Mouse (Mus musculus) limb, embryonic 12.5 days (tissue): ENCODE data around the gene Tmem30a. TPM values are rescaled to one million over a fixed set of nuclear protein-coding genes. Genes with fewer than 3 reads are reported as not detected.

Experiments
- ATAC-seq: fragments of 200-750 bp; cut with Nextera tagmentation; 2 replicates; pipeline ENCODE4 v1.8.0; 2017; ENCODE audit warnings: low read depth, moderate TSS enrichment; ENCODE audit not compliant: insufficient number of reproducible peaks, insufficient read depth, low FRiP score, low TSS enrichment
- H3K27ac ChIP-seq: fragments of 300-500 bp; sonication (generic); 2 replicates; pipeline ENCODE4 v1.5.1; 2016; ENCODE audit warnings: mild to moderate bottlenecking, moderate library complexity
- H3K27me3 ChIP-seq: fragments of 300-500 bp; sonication (generic); 2 replicates; pipeline ENCODE4 v1.6.1; 2016; ENCODE audit warnings: mild to moderate bottlenecking, moderate library complexity
- H3K36me3 ChIP-seq: fragments of 300-500 bp; sonication (generic); 2 replicates; pipeline ENCODE4 v1.6.1; 2016; ENCODE audit warnings: mild to moderate bottlenecking, moderate library complexity
- H3K4me1 ChIP-seq: fragments of 300-500 bp; sonication (generic); replicated peaks from 2 replicates; pipeline ENCODE4 v1.6.1; 2016
- H3K4me2 ChIP-seq: fragments of 300-500 bp; sonication (generic); 2 replicates; pipeline ENCODE4 v1.6.1; 2016; ENCODE audit warnings: mild to moderate bottlenecking, moderate library complexity
- H3K4me3 ChIP-seq: fragments of 300-500 bp; sonication (generic); replicated peaks from 2 replicates; pipeline ENCODE4 v1.5.1; 2016; ENCODE audit warnings: mild to moderate bottlenecking
- H3K9ac ChIP-seq: fragments of 300-500 bp; sonication (generic); replicated peaks from 2 replicates; pipeline ENCODE4 v1.6.1; 2016; ENCODE audit warnings: mild to moderate bottlenecking, moderate library complexity
- H3K9me3 ChIP-seq: fragments of 300-500 bp; sonication (generic); 2 replicates; pipeline ENCODE4 v1.6.1; 2016; ENCODE audit warnings: mild to moderate bottlenecking, moderate library complexity
- WGBS: fragments of 180-500 bp; shearing (Covaris S2); methylation state at CpG from one replicate; pipeline ENCODE4 v1.1.7; 2016; 5-methylcytosine and 5-hydroxymethylcytosine counted together
- polyA plus RNA-seq: library from polyadenylated mRNA; unstranded; fragments of >200 nt; fragmentation: Nextera tagmentation; extraction: Ambion mirVana; gene quantifications from 2 replicates; pipeline ENCODE4 v1.2.1, GENCODE M21; 2016

Gene Tmem30a
- polyA plus RNA-seq, 1 experiment from 2014 or later = 46.9 TPM

- Histone ChIP-seq H3K4me2 (no peak overlapping the region), H3K27me3 (no peaks in the 10 kb centered on the region), H3K9ac (no peak overlapping the region), H3K27ac (no peak overlapping the region), H3K4me3 (no peak overlapping the region), H3K4me1 (no peaks in the 10 kb centered on the region), H3K9me3 (no peaks in the 10 kb centered on the region), H3K36me3 (no peaks in the 10 kb centered on the region)
- ATAC-seq = no peak
- 71% methylated on average over 4 of the region's 4 CpGs for WGBS
Measured at GRCm38 (mm10) chr9:79745036-79745435, 48.3 kb downstream of the Tmem30a start.

- no peak overlapping the region for H3K27ac ChIP-seq
- no peaks in the 10 kb centered on the region for H3K27me3 ChIP-seq
- 81% methylated on average over 6 of the region's 6 CpGs for WGBS
- H3K4me2 ChIP-seq = no peak overlapping the region
- no peak for ATAC-seq
- H3K36me3 ChIP-seq = no peaks in the 10 kb centered on the region
- no peak overlapping the region for H3K9ac ChIP-seq
- H3K4me1 ChIP-seq = no peaks in the 10 kb centered on the region
- H3K4me3 ChIP-seq = no peak overlapping the region
- no peaks in the 10 kb centered on the region for H3K9me3 ChIP-seq
Measured at GRCm38 (mm10) chr9:79735608-79736007, 57.7 kb downstream of the Tmem30a start.

GRCm38 (mm10) chr9:79730301-79730700 is 63.0 kb downstream of the Tmem30a start:
- Histone ChIP-seq H3K27me3 (no peaks in the 10 kb centered on the region), H3K4me1 (no peaks in the 10 kb centered on the region), H3K9me3 (no peaks in the 10 kb centered on the region), H3K4me2 (no peak overlapping the region), H3K36me3 (no peaks in the 10 kb centered on the region), H3K4me3 (no peak overlapping the region), H3K27ac (no peak overlapping the region), H3K9ac (no peak overlapping the region)
- WGBS = 79% methylated on average over 5 of the region's 5 CpGs
- ATAC-seq = no peak

DNA sequence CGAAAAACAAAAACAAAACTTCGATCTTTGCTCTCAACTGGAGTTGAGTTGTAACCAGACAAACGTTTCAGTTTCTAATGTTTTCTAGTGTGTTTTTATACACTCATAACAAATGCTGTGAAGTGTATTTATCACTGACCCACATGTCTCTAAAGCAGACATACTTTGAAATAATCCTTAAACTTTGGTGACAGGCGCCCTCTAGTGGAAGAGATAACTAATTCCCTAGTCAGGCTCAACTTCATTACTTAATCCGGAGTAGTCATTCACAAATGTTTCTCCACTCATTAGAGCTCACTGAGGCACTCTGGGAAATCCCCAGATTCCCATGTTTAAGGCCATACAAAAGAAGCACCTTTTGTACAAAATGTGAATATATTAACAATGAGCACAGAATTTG is 70.2 kb downstream of the Tmem30a start:
- ATAC-seq = no peak
- peaks cover 24% of the 10 kb centered on the region for H3K27me3 ChIP-seq
- no peak overlapping the region for H3K4me3 ChIP-seq
- 39% methylated on average over 5 of the region's 5 CpGs for WGBS
- no peak overlapping the region for H3K4me2 ChIP-seq
- 0 out of 2 replicates have a peak, but pooled peaks cover 4% of the 10 kb centered on the region for H3K9me3 ChIP-seq
- H3K36me3 ChIP-seq = no peaks in the 10 kb centered on the region
- H3K27ac ChIP-seq = no peak overlapping the region
- peaks cover 18% of the 10 kb centered on the region for H3K4me1 ChIP-seq
- H3K9ac ChIP-seq = no peak overlapping the region

- Histone ChIP-seq H3K9me3 (0 out of 2 replicates have a peak, but pooled peaks cover 4% of the 10 kb centered on the region), H3K27me3 (peaks cover 33% of the 10 kb centered on the region), H3K4me3 (peak overlapping the region; percentile 64; the same call in 1 of the 2 replicates), H3K4me2 (peak overlapping the region; percentile 83), H3K27ac (no peak overlapping the region), H3K4me1 (peaks cover 28% of the 10 kb centered on the region), H3K9ac (no peak overlapping the region), H3K36me3 (no peaks in the 10 kb centered on the region)
- ATAC-seq = peak; percentile 74
- 6% methylated on average over 9 of the region's 9 CpGs for WGBS
Measured at GRCm38 (mm10) chr9:79721056-79721455, 72.3 kb downstream of the Tmem30a start.

GRCm38 (mm10) chr9:79720143-79720542 is 73.2 kb downstream of the Tmem30a start:
- peak overlapping the region; percentile 83 for H3K4me2 ChIP-seq
- H3K9ac ChIP-seq = peak overlapping the region; percentile 79; the same call in 1 of the 2 replicates
- 31% methylated on average over 9 of the region's 9 CpGs for WGBS
- H3K27me3 ChIP-seq = peaks cover 33% of the 10 kb centered on the region
- peak overlapping the region; percentile 64 for H3K4me3 ChIP-seq
- H3K27ac ChIP-seq = peak overlapping the region; percentile 90
- H3K9me3 ChIP-seq = 0 out of 2 replicates have a peak, but pooled peaks cover 4% of the 10 kb centered on the region
- H3K4me1 ChIP-seq = peaks cover 34% of the 10 kb centered on the region
- H3K36me3 ChIP-seq = no peaks in the 10 kb centered on the region
- ATAC-seq = no peak

DNA sequence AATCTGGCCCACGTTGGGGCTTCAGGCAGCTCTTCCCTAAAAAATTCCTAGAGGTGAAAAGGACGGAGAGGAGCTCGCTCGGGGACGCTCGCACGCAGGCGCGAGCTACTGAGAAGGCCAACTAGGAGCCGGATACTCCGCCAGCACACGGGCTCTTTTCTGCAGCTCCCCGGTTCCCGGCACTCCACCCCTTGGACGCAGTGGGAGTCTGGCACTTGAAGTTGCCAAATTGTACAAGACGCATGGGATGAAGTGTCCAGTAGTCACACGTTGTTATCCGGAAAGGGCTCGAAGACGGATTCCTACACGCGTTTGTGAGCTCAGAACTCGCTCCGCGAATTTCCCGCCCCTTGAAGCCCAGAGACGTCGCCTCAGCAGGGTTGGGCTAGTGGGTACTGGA is 73.9 kb downstream of the Tmem30a start:
- peak overlapping the region; percentile 90 for H3K27ac ChIP-seq
- H3K4me1 ChIP-seq = peaks cover 41% of the 10 kb centered on the region
- under 1% methylated on average over 28 of the region's 28 CpGs for WGBS

More for the DNA sequence above, 73.9 kb downstream of the Tmem30a start:
- H3K36me3 ChIP-seq = no peaks in the 10 kb centered on the region
- H3K27me3 ChIP-seq = peaks cover 33% of the 10 kb centered on the region
- H3K4me3 ChIP-seq = peak overlapping the region; percentile 64
- 0 out of 2 replicates have a peak, but pooled peaks cover 4% of the 10 kb centered on the region for H3K9me3 ChIP-seq
- H3K4me2 ChIP-seq = peak overlapping the region; percentile 83
- peak overlapping the region; percentile 79 for H3K9ac ChIP-seq
- no peak for ATAC-seq

Other genes starting within 250 kb of the Tmem30a start
- gene Col12a1, start 74.7 kb downstream of the Tmem30a start, polyA plus RNA-seq = 32.9 and 33.6 TPM in 2 replicates
- gene Cox7a2, start 33.6 kb downstream of the Tmem30a start, polyA plus RNA-seq = 626 and 661 TPM in 2 replicates
- 1.6 and 2.5 TPM in 2 replicates for gene Filip1, start 219.3 kb upstream of the Tmem30a start, polyA plus RNA-seq